Mouse (Mus musculus) olfactory bulb, adult 2 months (tissue): ENCODE measurements around the gene Bcas3. TPM values are rescaled to one million over a fixed set of nuclear protein-coding genes. Genes with fewer than 3 reads are reported as not detected.
A peak's percentile ranks its signal among the peaks of the same experiment; 100 is the strongest.

Source experiments
- H3K27ac ChIP-seq: fragments of 200-500 bp; 2 replicates; pipeline ENCODE4 v1.5.1; 2012; ENCODE audit warnings: low read depth, low read length; ENCODE audit not compliant: insufficient read depth
- H3K4me1 ChIP-seq: fragments of 200-500 bp; 2 replicates; pipeline ENCODE4 v1.6.1; 2012; ENCODE audit warnings: low read length; ENCODE audit not compliant: control insufficient read depth, insufficient read depth
- H3K4me3 ChIP-seq: fragments of 200-500 bp; 2 replicates; pipeline ENCODE4 v1.5.1; 2012; ENCODE audit warnings: mild to moderate bottlenecking, low read depth, low read length, moderate library complexity; ENCODE audit not compliant: insufficient read depth
- CTCF ChIP-seq: fragments of 200-500 bp; IDR thresholded peaks from 2 replicates; pipeline ENCODE4 v1.5.1; 2012; ENCODE audit warnings: low read depth, mild to moderate bottlenecking, low read length, moderate library complexity; ENCODE audit not compliant: insufficient read depth
- POLR2A ChIP-seq: fragments of 200-500 bp; IDR thresholded peaks from 2 replicates; pipeline ENCODE4 v1.6.1; 2012; ENCODE audit warnings: mild to moderate bottlenecking, low read depth, low read length, moderate library complexity; ENCODE audit not compliant: insufficient read depth
- WGBS: fragments of 180-500 bp; shearing (Covaris S2); methylation state at CpG from one replicate; pipeline ENCODE4 v1.1.7; 2018; 5-methylcytosine and 5-hydroxymethylcytosine counted together
- polyA plus RNA-seq: library from polyadenylated mRNA; stranded (reverse); fragments of >200 nt; gene quantifications from 2 replicates; pipeline ENCODE4 v1.2.4, GENCODE M21; 2012; ENCODE audit warnings: low replicate concordance; ENCODE audit not compliant: missing spikeins, insufficient read depth, insufficient read length

Bcas3 gene
- not detected in 2 replicates for polyA plus RNA-seq

- H3K27ac ChIP-seq, result peak within 1 kb of the TSS; percentile 54
- no peaks in the 10 kb centered on the region for H3K4me1 ChIP-seq
- peak within 1 kb of the TSS; percentile 76 for H3K4me3 ChIP-seq
- WGBS, result under 1% methylated on average over 47 of the region's 47 CpGs
- TF ChIP-seq CTCF, result no peak
- TF ChIP-seq POLR2A, result peak; percentile 97
Observed at GRCm38 (mm10) chr11:85352539-85353380, at the start of gene Bcas3. Gene Bcas3, plus strand, starts transcription at chr11:85353167.

- WGBS, result 81% methylated on average over 4 of the region's 4 CpGs
- TF ChIP-seq CTCF (no peak), POLR2A (no peak)
- no peaks in the 10 kb centered on the region for H3K4me1 ChIP-seq
- no peak overlapping the region for H3K27ac ChIP-seq
- H3K4me3 ChIP-seq, result no peak overlapping the region
Observed at GRCm38 (mm10) chr11:85306577-85307260, 46.2 kb upstream of the Bcas3 start.

- H3K4me3 ChIP-seq, result no peak overlapping the region
- 64% methylated on average over 2 of the region's 2 CpGs for WGBS
- TF ChIP-seq CTCF, result no peak
- no peak for TF ChIP-seq POLR2A
- H3K27ac ChIP-seq, result no peak overlapping the region
- H3K4me1 ChIP-seq, result 0 out of 2 replicates have a peak, but pooled peaks cover 2% of the 10 kb centered on the region
Observed at GRCm38 (mm10) chr11:85308799-85309198, 44.2 kb upstream of the Bcas3 start.

- H3K27ac ChIP-seq, result peak overlapping the region; percentile 81
- peak overlapping the region; percentile 65 for H3K4me3 ChIP-seq
- no peak for TF ChIP-seq POLR2A
- TF ChIP-seq CTCF, result no peak
- WGBS, result under 1% methylated on average over 15 of the region's 15 CpGs
- H3K4me1 ChIP-seq, result 0 out of 2 replicates have a peak, but pooled peaks cover 2% of the 10 kb centered on the region
Observed at GRCm38 (mm10) chr11:85310407-85310712, 42.6 kb upstream of the Bcas3 start.

GRCm38 (mm10) chr11:85310713-85311574 is 42.0 kb upstream of the Bcas3 start, which contains the start of gene Ppm1d:
Gene Ppm1d, plus strand, starts transcription at chr11:85311244.
- under 1% methylated on average over 78 of the region's 78 CpGs for WGBS
- TF ChIP-seq CTCF, result no peak
- TF ChIP-seq POLR2A, result peak; percentile 63; the same call in 1 of the 2 replicates
- peak within 1 kb of the TSS; percentile 74 for H3K4me3 ChIP-seq
- 0 out of 2 replicates have a peak, but pooled peaks cover 2% of the 10 kb centered on the region for H3K4me1 ChIP-seq
- peak within 1 kb of the TSS; percentile 81 for H3K27ac ChIP-seq

- WGBS, result under 1% methylated on average over 56 of the region's 56 CpGs
- no peak overlapping the region for H3K27ac ChIP-seq
- H3K4me1 ChIP-seq, result 0 out of 2 replicates have a peak, but pooled peaks cover 2% of the 10 kb centered on the region
- TF ChIP-seq POLR2A (no peak), CTCF (no peak)
- peak overlapping the region; percentile 74 for H3K4me3 ChIP-seq
Observed at GRCm38 (mm10) chr11:85311645-85312490, 41.1 kb upstream of the Bcas3 start.

- no peak for TF ChIP-seq POLR2A
- no peak for TF ChIP-seq CTCF
- H3K27ac ChIP-seq, result no peak overlapping the region
- H3K4me3 ChIP-seq, result no peak overlapping the region
- WGBS, result 4% methylated on average over 2 of the region's 2 CpGs
- H3K4me1 ChIP-seq, result 0 out of 2 replicates have a peak, but pooled peaks cover 2% of the 10 kb centered on the region
Observed at GRCm38 (mm10) chr11:85312818-85313217, 40.1 kb upstream of the Bcas3 start.
